ENCODE assay signal across 25 mouse cellular contexts in the genomic region with DNA sequence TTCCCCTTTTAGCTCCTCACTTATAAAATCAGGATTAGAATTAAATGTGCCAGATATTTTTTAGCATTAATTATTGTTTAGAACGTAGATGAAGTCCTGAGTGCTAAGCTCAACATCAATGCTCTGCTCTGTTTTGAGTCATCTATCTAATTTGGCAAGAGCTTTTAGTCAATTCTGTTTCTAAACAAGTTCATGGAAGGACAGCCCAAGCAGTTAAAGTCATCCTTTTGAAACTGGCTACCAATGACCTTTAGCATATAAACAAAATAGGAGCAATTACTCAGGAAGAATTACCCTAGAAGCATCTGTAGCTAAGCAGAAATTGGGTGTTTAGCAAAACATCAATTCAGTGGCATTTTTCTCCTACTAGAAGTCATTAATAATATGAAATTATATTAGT. TPM values are rescaled to one million over a fixed set of nuclear protein-coding genes. Genes with fewer than 3 reads are reported as not detected.
DNase-seq lines count a peak whose midpoint lies in the region; ATAC-seq and TF ChIP-seq lines count a peak whose summit lies in the region.
"Had no signal": no experiment of that assay in that cellular context is flagged by ENCODE, and none has a peak within 500 bp of the region (broad histone marks: within the 10 kb centered on the region; RNA-seq: fewer than 3 reads in every experiment).

No protein-coding gene starts in this region.

- 13% methylated on average over 1 of the region's 1 CpGs for WGBS in liver, adult 2 months
- WGBS in forebrain, embryonic 16.5 days, result 78% methylated on average over 1 of the region's 1 CpGs

- H3K4me3 ChIP-seq in gastrocnemius, adult 2 months, result no peak overlapping the region
- no peak overlapping the region for H3K4me3 ChIP-seq in liver, adult 2 months (ENCODE audit: insufficient read depth, low read depth, low read length)
- no peak overlapping the region for H3K4me3 ChIP-seq in forebrain, embryonic 16.5 days (replicated peaks; ENCODE audit: low read length)
- H3K4me3 ChIP-seq: embryonic facial prominence, embryonic 10.5 days; embryonic facial prominence, embryonic 12.5 days; forebrain, embryonic 13.5 days; forebrain, embryonic 15.5 days had no signal

- no peaks in the 10 kb centered on the region for H3K4me1 ChIP-seq in liver, adult 2 months (ENCODE audit: control insufficient read depth, insufficient read depth, low read length)
- no peaks in the 10 kb centered on the region for H3K4me1 ChIP-seq in forebrain, embryonic 16.5 days (replicated peaks; ENCODE audit: control insufficient read depth, insufficient read depth, low read length)
- H3K4me1 ChIP-seq: embryonic facial prominence, embryonic 10.5 days; embryonic facial prominence, embryonic 12.5 days; forebrain, embryonic 13.5 days; forebrain, embryonic 15.5 days had no signal

- DNase-seq in gastrocnemius, adult 2 months, result no peak
- DNase-seq in gastrocnemius, postnatal 4 days (ENCODE audit: low spot score in 2 of 2), result no peak
- peak; percentile 63 for DNase-seq in liver, adult 2 months (ENCODE audit: extremely low read depth, low read depth, low spot score)
- DNase-seq in liver (no peak), adipocyte (ENCODE audit: low spot score) (peak; percentile 18)
- DNase-seq: adrenal gland, adult 2 months; adrenal gland, postnatal 10 days; adrenal gland, postnatal 25 days; B cell, adult 2 months; cerebellum, adult 11-12 months; cerebellum, adult 2 months; cerebellum, adult 9-10 months; cerebellum, postnatal 10 days; cerebellum, postnatal 25 days had no signal

- H3K36me3 ChIP-seq in liver, adult 2 months (ENCODE audit: control insufficient read depth, insufficient read depth, low read length), result no peaks in the 10 kb centered on the region
- no peaks in the 10 kb centered on the region for H3K36me3 ChIP-seq in forebrain, embryonic 16.5 days (ENCODE audit: control insufficient read depth, insufficient read depth)
- H3K36me3 ChIP-seq: embryonic facial prominence, embryonic 10.5 days; embryonic facial prominence, embryonic 12.5 days; forebrain, embryonic 15.5 days; G1E had no signal

- no peaks in the 10 kb centered on the region for H3K27me3 ChIP-seq in liver, adult 2 months (ENCODE audit: control insufficient read depth, insufficient read depth, low read length)
- H3K27me3 ChIP-seq in forebrain, embryonic 16.5 days (replicated peaks; ENCODE audit: control insufficient read depth, insufficient read depth, low read length), result no peaks in the 10 kb centered on the region
- H3K27me3 ChIP-seq: CH12.LX; embryonic facial prominence, embryonic 12.5 days; forebrain, embryonic 13.5 days; forebrain, embryonic 15.5 days had no signal

- no peak overlapping the region for H3K4me2 ChIP-seq in forebrain, embryonic 16.5 days (ENCODE audit: low read length)
- H3K4me2 ChIP-seq: embryonic facial prominence, embryonic 12.5 days; forebrain, embryonic 13.5 days; forebrain, embryonic 15.5 days had no signal

- intact Hi-C loops in gastrocnemius, adult 2 months (cut with DNase I), result no loop called here

- no peak overlapping the region for H3K9ac ChIP-seq in liver, adult 2 months (ENCODE audit: low read depth, low read length)
- no peak overlapping the region for H3K9ac ChIP-seq in forebrain, embryonic 16.5 days (replicated peaks; ENCODE audit: low read depth, low read length)
- H3K9ac ChIP-seq: embryonic facial prominence, embryonic 12.5 days; forebrain, embryonic 13.5 days; forebrain, embryonic 15.5 days had no signal

- ATAC-seq in forebrain, embryonic 16.5 days, result no peak
- ATAC-seq: activated CD4-positive, CD25-positive, alpha-beta regulatory T cell, adult 4 months; CD4-positive, CD25-positive, alpha-beta regulatory T cell, adult 4 months; forebrain, embryonic 13.5 days; forebrain, embryonic 15.5 days; Patski had no signal

- H3K27ac ChIP-seq in gastrocnemius, adult 2 months, result 0 out of 2 replicates have a peak overlapping the region, but pooled peaks have one; percentile 12
- H3K27ac ChIP-seq in liver, adult 2 months (replicated peaks; ENCODE audit: insufficient read depth, low read depth, low read length), result no peak overlapping the region
- H3K27ac ChIP-seq in forebrain, embryonic 16.5 days (ENCODE audit: low read length), result no peak overlapping the region
- H3K27ac ChIP-seq: embryonic facial prominence, embryonic 10.5 days; embryonic facial prominence, embryonic 12.5 days; forebrain, embryonic 13.5 days; forebrain, embryonic 15.5 days had no signal

- no peak for TF ChIP-seq CTCF in gastrocnemius, adult 2 months (IDR thresholded peaks at IDR 0.05)
- no peak for TF ChIP-seq CTCF in liver, adult 2 months (IDR thresholded peaks at IDR 0.05; ENCODE audit: low read depth, low read length)

- no peaks in the 10 kb centered on the region for H3K79me2 ChIP-seq in liver, adult 2 months (ENCODE audit: control insufficient read depth, insufficient read depth, low read length)

- no peak for TF ChIP-seq POLR2A in liver, adult 2 months (IDR thresholded peaks at IDR 0.05; ENCODE audit: extremely low read depth, insufficient read depth, low read length)

- H3K9me3 ChIP-seq in forebrain, embryonic 16.5 days (ENCODE audit: control insufficient read depth, low read length), result no peaks in the 10 kb centered on the region
- H3K9me3 ChIP-seq: embryonic facial prominence, embryonic 10.5 days; embryonic facial prominence, embryonic 12.5 days; forebrain, embryonic 13.5 days; forebrain, embryonic 15.5 days; G1E had no signal

RNA-seq across cellular contexts. Expression of a gene that starts 52.1 kb away (rescaled TPM):
- under 1 TPM; 0.05 to 0.06 TPM for total RNA-seq in gastrocnemius, adult 2 months (2021)
- under 1 TPM; 0.10 to 0.13 TPM for total RNA-seq in gastrocnemius, postnatal 4 days (2021)
- not detected in 2 replicates for total RNA-seq in liver, adult 2 months (2014; rRNA removed)
- not detected in 2 replicates for polyA plus RNA-seq in liver, adult 2 months (2012; rRNA removed)
- 0.03 and 0.06 TPM in 2 replicates for polyA plus RNA-seq in forebrain, embryonic 16.5 days (2015; fragmentation: Nextera tagmentation; extraction: Ambion mirVana)
- polyA plus RNA-seq: activated CD4-positive, CD25-positive, alpha-beta regulatory T cell, adult 4 months; adrenal gland, adult 2 months; CD4-positive, CD25-positive, alpha-beta regulatory T cell, adult 4 months; forebrain, embryonic 11.5 days; forebrain, embryonic 13.5 days; G1E had no signal

Comparison
In these comparisons a context has a peak if more than half of its experiments do, and no peak if none do; other contexts are left out.
1. DNase-seq: peak in liver, adult 2 months (single experiment) and adipocyte (single experiment); none in gastrocnemius, adult 2 months (single experiment), gastrocnemius, postnatal 4 days (0 of 2) and liver (single experiment).